Mouse (Mus musculus) CH12.LX (cell line): ENCODE measurements around the gene E4f1.

Source experiments
- CHD1 ChIP-seq: IDR thresholded peaks from 2 replicates; pipeline ENCODE4 v1.6.1; 2012; ENCODE audit warnings: low read depth, low read length, improper control_type of control experiment, inconsistent platforms
- CTCF ChIP-seq, 2 experiments: IDR thresholded peaks in 1 of 2; conservative IDR thresholded peaks in 1 of 2; 2 replicates each; pipeline ENCODE4 v1.5.1; 2011 to 2012; ENCODE audit warnings: low read depth in 2 of 2, low read length in 2 of 2, improper control_type of control experiment in 1 of 2, inconsistent platforms in 1 of 2, mild to moderate bottlenecking in 1 of 2, moderate library complexity in 1 of 2
- EP300 ChIP-seq: IDR thresholded peaks from 2 replicates; pipeline ENCODE4 v1.6.1; 2011; ENCODE audit warnings: low read length, improper control_type of control experiment
- MAX ChIP-seq: IDR thresholded peaks from 2 replicates; pipeline ENCODE4 v1.6.1; 2011; ENCODE audit warnings: low read length, improper control_type of control experiment
- NELFE ChIP-seq: IDR thresholded peaks from 2 replicates; pipeline ENCODE4 v1.6.1; 2011; ENCODE audit warnings: low read depth, low read length, improper control_type of control experiment
- NRF1 ChIP-seq: IDR thresholded peaks from 2 replicates; pipeline ENCODE4 v1.6.1; 2014; ENCODE audit warnings: low read depth, mild to moderate bottlenecking, inconsistent platforms, low read length, improper control_type of control experiment, moderate library complexity
- POLR2A ChIP-seq: IDR thresholded peaks from 2 replicates; pipeline ENCODE4 v1.6.1; 2011; ENCODE audit warnings: low read depth, mild to moderate bottlenecking, improper control_type of control experiment, low read length
- SIN3A ChIP-seq: IDR thresholded peaks from 2 replicates; pipeline ENCODE4 v1.6.1; 2012; ENCODE audit warnings: low read length, improper control_type of control experiment, inconsistent platforms
- USF1 ChIP-seq: IDR thresholded peaks from 2 replicates; pipeline ENCODE4 v1.6.1; 2014; ENCODE audit warnings: low read depth, mild to moderate bottlenecking, inconsistent platforms, low read length, improper control_type of control experiment
- ZNF384 ChIP-seq: IDR thresholded peaks from 2 replicates; pipeline ENCODE4 v1.6.1; 2012; ENCODE audit warnings: low read depth, low read length, improper control_type of control experiment, inconsistent platforms

DNA sequence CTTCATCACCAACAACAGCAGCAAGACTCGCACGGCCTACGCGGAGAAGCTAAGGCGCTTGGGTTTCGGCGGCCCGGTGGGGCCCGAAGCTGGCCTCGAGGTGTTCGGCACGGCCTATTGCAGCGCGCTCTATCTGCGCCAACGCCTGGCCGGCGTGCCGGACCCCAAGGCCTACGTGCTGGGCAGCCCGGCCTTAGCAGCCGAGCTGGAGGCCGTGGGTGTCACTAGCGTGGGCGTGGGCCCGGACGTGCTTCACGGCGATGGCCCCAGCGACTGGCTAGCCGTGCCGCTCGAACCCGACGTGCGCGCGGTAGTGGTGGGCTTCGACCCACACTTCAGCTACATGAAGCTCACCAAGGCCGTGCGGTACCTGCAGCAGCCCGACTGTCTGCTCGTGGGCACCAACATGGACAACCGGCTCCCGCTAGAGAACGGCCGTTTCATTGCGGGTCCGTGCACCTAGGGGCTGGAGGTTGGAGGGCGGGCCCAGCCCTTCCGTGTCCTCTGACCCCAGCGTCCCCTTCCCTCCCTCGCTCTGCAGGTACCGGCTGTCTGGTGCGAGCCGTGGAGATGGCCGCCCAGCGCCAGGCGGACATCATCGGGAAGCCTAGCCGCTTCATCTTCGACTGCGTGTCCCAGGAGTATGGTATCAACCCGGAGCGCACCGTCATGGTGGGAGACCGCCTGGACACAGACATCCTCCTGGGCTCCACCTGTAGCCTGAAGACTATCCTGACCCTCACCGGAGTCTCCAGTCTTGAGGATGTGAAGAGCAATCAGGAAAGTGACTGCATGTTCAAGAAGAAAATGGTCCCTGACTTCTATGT, 801 bp upstream of the E4f1 start:
- TF ChIP-seq CTCF (conservative IDR thresholded peaks at IDR 0.05 in 1 of 2, IDR thresholded peaks at IDR 0.05 in 1 of 2; ENCODE audit: low read depth in 2 of 2, low read length in 2 of 2): no peak
- TF ChIP-seq USF1: no peak
- no peak for TF ChIP-seq ZNF384
- peak; percentile 18; the same call in 1 of the 2 replicates for TF ChIP-seq SIN3A
- no peak for TF ChIP-seq MAX
- TF ChIP-seq POLR2A: no peak
- no peak for TF ChIP-seq NELFE
- TF ChIP-seq CHD1: no peak
- no peak for TF ChIP-seq NRF1
- no peak for TF ChIP-seq EP300
